Mouse (Mus musculus) testis, adult 2 months (tissue): ENCODE results near the gene Gabarapl2.

Source experiments
- CTCF ChIP-seq: fragments of 200-500 bp; IDR thresholded peaks from 2 replicates; pipeline ENCODE4 v1.5.1; 2012; ENCODE audit warnings: low read depth, mild to moderate bottlenecking, inconsistent platforms, low read length, moderate library complexity; ENCODE audit not compliant: control insufficient read depth, insufficient read depth, insufficient replicate concordance
- POLR2A ChIP-seq: fragments of 200-500 bp; IDR thresholded peaks from 2 replicates; pipeline ENCODE4 v1.6.1; 2012; ENCODE audit warnings: low read depth, mild to moderate bottlenecking, inconsistent platforms, low read length, moderate library complexity; ENCODE audit not compliant: control insufficient read depth

DNA sequence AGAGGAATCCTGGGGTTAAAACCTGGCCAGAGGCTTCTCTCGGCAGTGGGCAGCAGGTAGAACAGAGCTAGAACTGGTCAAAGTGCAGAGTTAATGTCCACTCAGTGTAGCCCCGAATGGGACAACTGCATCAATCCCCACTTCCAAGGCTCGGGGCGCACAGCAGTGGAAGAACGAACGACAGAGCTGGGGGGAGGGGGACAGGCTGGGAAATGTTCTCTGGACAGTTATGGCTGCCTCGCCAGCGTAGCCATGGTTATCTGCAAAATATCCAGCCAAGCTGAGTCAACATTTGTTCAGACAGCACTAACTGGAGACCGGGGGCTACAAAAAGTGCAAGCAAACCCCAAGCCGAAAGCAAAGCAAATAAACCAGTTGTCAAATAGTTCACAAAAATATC, 37.6 kb downstream of the Gabarapl2 start:
- TF ChIP-seq POLR2A: no peak
- no peak for TF ChIP-seq CTCF
